Mouse (Mus musculus): Measurements from ENCODE around the gene Mrps31. TPM values are rescaled to one million over a fixed set of nuclear protein-coding genes. Genes with fewer than 3 reads are reported as not detected.

Gene Mrps31
- polyA plus RNA-seq, 1 experiment from 2014 or later = 47.6 TPM

GRCm38 (mm10) chr8:22399285-22399880 is 11.8 kb upstream of the Mrps31 start:
- WGBS = 81% methylated on average over 8 of the region's 8 CpGs
- no peaks in the 10 kb centered on the region for H3K9me3 ChIP-seq
- no peaks in the 10 kb centered on the region for H3K27me3 ChIP-seq (ENCODE audit: insufficient read depth, poor library complexity, severe bottlenecking)
- peak overlapping the region; percentile 83 for H3K4me3 ChIP-seq
- H3K36me3 ChIP-seq = peaks cover 6% of the 10 kb centered on the region; the same call in 1 of the 2 replicates
- H3K4me1 ChIP-seq = peaks cover 3% of the 10 kb centered on the region
- DNase-seq (ENCODE audit: low spot score) = no peak
- peak overlapping the region; percentile 93 for H3K27ac ChIP-seq

GRCm38 (mm10) chr8:22400593-22400992 is 10.6 kb upstream of the Mrps31 start:
- no peaks in the 10 kb centered on the region for H3K27me3 ChIP-seq (ENCODE audit: insufficient read depth, poor library complexity, severe bottlenecking)
- no peaks in the 10 kb centered on the region for H3K36me3 ChIP-seq
- H3K4me3 ChIP-seq = no peak overlapping the region
- peaks cover 3% of the 10 kb centered on the region for H3K4me1 ChIP-seq
- no peaks in the 10 kb centered on the region for H3K9me3 ChIP-seq
- DNase-seq (ENCODE audit: low spot score) = no peak
- no peak overlapping the region for H3K27ac ChIP-seq
- WGBS = 80% methylated on average over 4 of the region's 4 CpGs

GRCm38 (mm10) chr8:22403235-22403634 is 7.9 kb upstream of the Mrps31 start:
- 88% methylated on average over 2 of the region's 2 CpGs for WGBS
- H3K4me1 ChIP-seq = no peaks in the 10 kb centered on the region; the same call in 1 of the 2 replicates
- DNase-seq (ENCODE audit: low spot score) = no peak
- no peak overlapping the region for H3K4me3 ChIP-seq
- H3K36me3 ChIP-seq = no peaks in the 10 kb centered on the region
- H3K27me3 ChIP-seq (ENCODE audit: insufficient read depth, poor library complexity, severe bottlenecking) = peaks cover 4% of the 10 kb centered on the region; the same call in 1 of the 2 replicates
- no peaks in the 10 kb centered on the region for H3K9me3 ChIP-seq
- H3K27ac ChIP-seq = no peak overlapping the region

- H3K4me1 ChIP-seq = peaks cover 2% of the 10 kb centered on the region; the same call in 1 of the 2 replicates
- no peaks in the 10 kb centered on the region for H3K9me3 ChIP-seq
These were observed 5.4 kb upstream of the Mrps31 start for GRCm38 (mm10) chr8:22405733-22406132.

GRCm38 (mm10) chr8:22410688-22411281 is 376 bp upstream of the Mrps31 start:
- peaks cover 4% of the 10 kb centered on the region; the same call in 1 of the 2 replicates for H3K27me3 ChIP-seq (ENCODE audit: insufficient read depth, poor library complexity, severe bottlenecking)
- WGBS = 17% methylated on average over 16 of the region's 16 CpGs
- H3K4me1 ChIP-seq = peaks cover 14% of the 10 kb centered on the region; the same call in 1 of the 2 replicates
- peak overlapping the region; percentile 95 for H3K4me3 ChIP-seq
- DNase-seq (ENCODE audit: low spot score) = no peak
- peaks cover 3% of the 10 kb centered on the region for H3K36me3 ChIP-seq
- H3K9me3 ChIP-seq = no peaks in the 10 kb centered on the region
- peak overlapping the region; percentile 95 for H3K27ac ChIP-seq

More at GRCm38 (mm10) chr8:22405733-22406132, 5.4 kb upstream of the Mrps31 start:
- H3K27me3 ChIP-seq (ENCODE audit: insufficient read depth, poor library complexity, severe bottlenecking) = peaks cover 4% of the 10 kb centered on the region; the same call in 1 of the 2 replicates
- WGBS = 63% methylated on average over 6 of the region's 6 CpGs
- no peak for DNase-seq (ENCODE audit: low spot score)
- no peaks in the 10 kb centered on the region for H3K36me3 ChIP-seq
- no peak overlapping the region for H3K4me3 ChIP-seq
- H3K27ac ChIP-seq = no peak overlapping the region

GRCm38 (mm10) chr8:22411971-22412370 is 810 bp downstream of the Mrps31 start:
- no peak for DNase-seq (ENCODE audit: low spot score)
- Histone ChIP-seq H3K9me3 (no peaks in the 10 kb centered on the region), H3K27ac (peak overlapping the region; percentile 95; the same call in 1 of the 2 replicates), H3K36me3 (peaks cover 14% of the 10 kb centered on the region), H3K4me3 (peak overlapping the region; percentile 95), H3K27me3 (ENCODE audit: insufficient read depth, poor library complexity, severe bottlenecking) (peaks cover 4% of the 10 kb centered on the region; the same call in 1 of the 2 replicates), H3K4me1 (peaks cover 14% of the 10 kb centered on the region; the same call in 1 of the 2 replicates)
- WGBS = 12% methylated on average over 8 of the region's 8 CpGs

Other genes with a start within 250 kb of the Mrps31 start
- gene Nek3, start 244.9 kb upstream of the Mrps31 start, polyA plus RNA-seq (2016; fragmentation: Nextera tagmentation; extraction: Ambion mirVana) = 5.4 and 6.1 TPM in 2 replicates
- 37.4 and 38.9 TPM in 2 replicates for gene Ckap2, start 225.5 kb upstream of the Mrps31 start, polyA plus RNA-seq (2016; fragmentation: Nextera tagmentation; extraction: Ambion mirVana)
- gene Vps36, start 218.6 kb upstream of the Mrps31 start, polyA plus RNA-seq (2016; fragmentation: Nextera tagmentation; extraction: Ambion mirVana) = 26.6 and 31.5 TPM in 2 replicates
- 12.2 and 15.4 TPM in 2 replicates for gene Thsd1, start 184.0 kb upstream of the Mrps31 start, polyA plus RNA-seq (2016; fragmentation: Nextera tagmentation; extraction: Ambion mirVana)
- gene Tpte, start 127.9 kb upstream of the Mrps31 start, polyA plus RNA-seq (2016; fragmentation: Nextera tagmentation; extraction: Ambion mirVana) = not detected in 2 replicates
- gene Slc25a15, start 12.8 kb upstream of the Mrps31 start, polyA plus RNA-seq (2016; fragmentation: Nextera tagmentation; extraction: Ambion mirVana) = 16.3 and 22.8 TPM in 2 replicates

Data from heart, embryonic 10.5 days (tissue).